Mouse (Mus musculus): Measurements from ENCODE around the gene Bpifb9a.
A peak's percentile ranks its signal among the peaks of the same experiment; 100 is the strongest.
"Not testable (repeated sequence)": the region's sequence is repeated elsewhere in the genome, so short reads cannot be mapped to it uniquely, and the experiment has no call there.

The Bpifb9a gene

DNA sequence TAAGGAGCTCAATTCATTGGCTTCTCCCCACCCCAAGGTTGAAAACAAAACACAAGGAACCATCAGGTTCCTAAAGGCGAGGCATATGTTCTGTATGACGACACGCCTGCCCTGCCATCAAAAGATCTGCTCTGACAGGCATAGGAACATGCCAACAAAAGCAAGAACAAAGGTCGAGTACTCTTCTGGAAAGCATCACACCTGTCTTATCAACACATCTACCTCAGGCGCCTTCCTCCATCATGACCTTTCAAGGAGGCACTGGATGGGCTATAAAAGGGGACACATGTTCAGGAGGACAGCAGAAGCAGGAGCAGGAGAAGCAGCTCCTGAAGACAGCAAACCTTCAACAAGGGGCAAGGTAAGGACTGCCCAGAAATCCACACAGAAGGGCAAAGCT is at the start of gene Bpifb9a:
TSS of gene Bpifb9a (plus strand) at position 301 of the 400 bp plus-strand sequence.
- not testable (repeated sequence) for DNase-seq (ENCODE audit: low read depth in 2 of 2, low spot score in 2 of 2)

DNA sequence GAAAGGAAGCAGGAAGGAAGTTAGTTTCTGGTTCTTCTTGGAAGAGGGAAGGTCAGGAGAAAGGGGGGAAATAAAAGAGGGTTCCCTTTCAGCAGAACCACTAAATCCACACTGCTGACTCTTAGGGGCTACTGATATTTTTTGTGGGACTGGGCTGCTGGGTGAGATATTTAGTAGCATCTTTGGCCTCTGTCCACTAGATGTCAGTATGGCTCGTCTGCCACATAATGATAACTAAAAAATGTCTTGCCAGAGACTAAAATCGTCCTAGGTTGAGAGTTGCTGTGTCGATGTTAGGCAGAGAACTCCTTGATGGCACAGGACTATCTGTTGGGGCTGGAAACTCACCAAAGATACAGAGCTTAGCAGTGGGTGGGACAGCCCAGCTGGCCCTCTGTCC is 48.5 kb upstream of the Bpifb9a start:
- DNase-seq (ENCODE audit: low read depth in 2 of 2, low spot score in 2 of 2) = no peak

DNA sequence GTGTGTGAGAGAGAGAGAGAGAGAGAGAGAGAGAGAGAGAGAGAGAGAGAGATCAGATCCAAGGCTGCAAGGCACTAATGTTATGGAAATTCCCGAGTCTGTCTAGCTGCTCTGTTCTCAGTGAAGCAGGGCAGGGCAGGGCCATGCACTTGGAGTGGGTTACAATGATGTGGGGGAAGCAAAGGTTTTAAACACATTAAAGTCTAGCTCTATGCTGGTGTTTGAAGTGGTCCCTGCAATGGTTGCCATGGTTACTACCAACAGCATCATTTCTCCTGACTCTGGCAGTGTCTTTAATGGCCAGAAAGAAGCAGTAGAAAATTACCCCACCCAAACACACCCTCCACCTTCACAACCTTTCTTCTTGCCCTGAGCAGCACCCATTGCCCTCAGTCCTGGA is 46.5 kb upstream of the Bpifb9a start:
- no peak for DNase-seq (ENCODE audit: low read depth in 2 of 2, low spot score in 2 of 2)

DNA sequence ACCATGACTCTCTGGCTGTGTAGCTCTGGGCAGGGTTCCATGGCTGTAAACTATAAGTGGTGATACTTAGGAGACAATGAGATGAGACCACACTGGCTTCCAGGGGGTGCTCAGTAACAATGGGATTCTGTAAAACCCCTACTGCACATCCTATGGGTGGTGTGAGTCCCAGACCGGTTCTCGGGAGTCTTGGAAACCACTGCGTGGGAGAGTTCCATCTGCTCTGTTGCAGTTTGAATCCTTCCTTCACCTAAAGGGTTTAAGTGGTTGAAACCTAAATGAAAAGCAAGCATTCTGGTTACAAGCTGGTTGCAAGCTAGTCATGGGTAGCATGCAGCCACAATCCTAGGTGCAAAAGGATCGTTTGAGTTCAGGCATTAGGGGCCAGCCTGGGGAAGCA is 45.8 kb upstream of the Bpifb9a start:
- no peak for DNase-seq (ENCODE audit: low read depth in 2 of 2, low spot score in 2 of 2)

DNA sequence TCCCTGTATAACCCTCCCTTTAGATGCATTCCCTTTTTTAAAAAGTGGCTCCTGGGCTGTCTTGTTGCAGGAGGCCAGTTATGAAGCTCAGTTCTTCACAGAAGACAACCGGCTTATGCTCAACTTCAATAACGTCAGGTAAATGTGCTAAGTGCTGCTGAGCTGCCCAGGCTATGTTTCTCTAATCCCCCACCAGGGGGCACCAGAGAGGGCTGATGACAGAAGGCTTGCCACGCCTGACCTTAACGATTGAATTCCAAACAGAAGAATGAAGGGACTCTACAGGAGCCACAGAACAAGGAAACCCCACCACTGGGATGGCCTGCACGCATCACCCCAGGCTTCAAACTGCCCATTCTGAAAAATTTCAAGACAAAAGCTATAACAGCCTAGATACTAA is 42.5 kb upstream of the Bpifb9a start:
- DNase-seq (ENCODE audit: low read depth in 2 of 2, low spot score in 2 of 2) = peak; percentile 24 to 37

DNA sequence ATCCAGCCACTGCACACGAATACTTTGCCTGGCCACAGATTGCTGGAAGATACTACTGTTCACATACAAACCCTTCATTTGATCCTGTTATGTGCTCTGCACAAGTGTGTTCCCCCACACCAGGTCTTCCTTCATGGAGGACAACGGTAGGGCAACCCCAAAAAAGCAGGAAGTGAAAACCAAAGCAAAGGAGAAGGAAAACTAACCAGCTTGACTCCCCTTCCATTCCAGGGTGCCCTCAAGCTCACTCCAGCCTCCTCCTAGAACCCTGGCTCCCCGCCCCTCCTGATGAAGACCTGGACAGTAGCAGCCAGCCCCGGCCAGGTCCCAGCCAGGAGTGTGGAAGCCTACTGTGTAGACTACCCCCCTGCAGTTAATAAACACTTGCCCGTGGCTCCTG is 37.7 kb upstream of the Bpifb9a start:
- DNase-seq (ENCODE audit: low read depth in 2 of 2, low spot score in 2 of 2) = no peak

DNA sequence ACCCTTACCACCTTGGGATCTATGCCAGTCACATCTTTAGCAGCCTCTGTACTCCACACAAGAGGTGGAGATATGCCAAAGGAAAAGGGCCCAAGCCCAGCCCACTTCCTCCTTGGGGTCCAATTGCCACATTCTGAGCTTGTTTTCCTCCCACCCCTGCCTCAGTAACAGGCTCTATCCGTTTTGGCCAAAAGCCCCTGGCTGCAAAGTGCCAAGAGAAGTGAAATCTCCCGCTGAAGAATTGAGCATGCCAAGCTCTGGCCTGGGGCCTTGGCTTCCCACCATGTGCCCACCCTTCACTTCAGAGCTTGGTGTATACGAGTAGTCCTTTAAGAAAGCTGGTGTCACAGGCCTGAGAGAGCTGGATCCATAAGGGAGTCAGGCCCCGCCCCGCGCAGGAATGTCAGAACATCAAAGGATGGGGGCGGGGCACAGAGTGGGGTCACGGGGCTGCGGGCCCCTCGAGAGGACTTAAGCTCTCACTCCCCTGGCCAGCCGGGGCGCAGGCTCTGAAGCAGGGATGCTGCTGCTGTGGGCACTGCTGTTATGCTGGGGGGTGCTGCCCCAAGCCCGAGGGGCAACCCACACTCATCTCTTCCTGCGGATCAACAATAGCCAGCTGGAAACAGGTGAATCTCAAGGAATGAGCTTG is 34.3 kb upstream of the Bpifb9a start, which contains the start of gene Bpifb5:
TSS of gene Bpifb5 (plus strand) at position 478 of the 652 bp plus-strand sequence.
- DNase-seq (ENCODE audit: low read depth in 2 of 2, low spot score in 2 of 2) = no peak

DNA sequence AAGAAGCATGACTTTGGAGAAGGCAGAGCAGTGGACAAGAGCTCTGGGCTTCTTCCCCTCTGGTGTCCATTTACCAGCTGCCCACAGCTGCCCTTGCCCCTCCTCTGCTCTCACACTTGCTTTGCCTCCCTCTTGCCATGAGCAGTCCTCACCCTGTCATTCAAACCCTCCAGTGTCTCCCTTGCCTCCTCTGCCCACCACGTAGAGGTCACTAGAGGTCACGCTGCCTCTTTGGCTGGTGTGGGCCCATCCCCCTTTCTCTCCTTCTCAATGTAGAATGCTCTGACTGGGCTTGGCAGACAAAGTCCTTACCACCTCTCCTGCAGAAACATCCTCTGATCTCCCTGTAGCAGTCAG is 33.8 kb upstream of the Bpifb9a start:
- DNase-seq (ENCODE audit: low read depth in 2 of 2, low spot score in 2 of 2) = no peak

DNA sequence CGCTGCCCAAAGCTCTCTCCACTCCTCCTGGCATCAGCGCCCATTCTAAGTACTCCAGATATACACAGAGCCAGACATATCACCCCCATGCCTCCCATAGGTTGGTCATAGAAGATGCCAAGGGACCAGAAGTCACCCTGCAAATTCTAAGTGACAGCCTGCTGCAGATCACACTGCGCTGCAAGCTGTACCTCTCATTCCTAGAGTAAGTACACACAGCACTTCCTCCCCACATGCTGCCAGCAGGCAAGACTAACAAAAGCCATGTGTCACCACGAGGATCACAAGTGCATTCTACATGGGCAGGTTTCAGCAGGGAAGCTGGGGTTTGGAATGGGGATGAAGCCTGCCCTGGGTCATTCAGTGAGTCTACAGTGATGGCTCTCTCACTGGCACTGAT is 30.7 kb upstream of the Bpifb9a start:
- DNase-seq (ENCODE audit: low read depth in 2 of 2, low spot score in 2 of 2) = no peak

DNA sequence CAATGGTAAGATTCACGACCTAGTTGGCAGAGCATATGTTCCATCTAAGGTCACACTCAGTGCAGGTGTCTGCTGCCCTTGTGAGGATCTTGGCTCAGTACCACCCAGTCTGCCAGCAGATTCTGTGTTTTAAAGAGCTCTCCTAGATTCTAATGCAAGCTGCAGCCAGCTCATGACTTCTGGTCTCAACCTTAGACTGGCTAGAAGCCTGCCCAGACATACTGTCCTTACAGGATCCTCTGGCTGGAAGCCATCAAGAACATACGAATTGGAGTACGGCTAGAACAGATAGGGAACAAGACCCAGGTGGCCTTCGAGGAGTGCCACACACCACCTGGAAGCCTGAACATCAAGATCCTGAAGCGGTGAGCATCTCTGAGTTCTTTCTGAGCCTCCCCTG is 29.8 kb upstream of the Bpifb9a start:
- no peak for DNase-seq (ENCODE audit: low read depth in 2 of 2, low spot score in 2 of 2)

DNA sequence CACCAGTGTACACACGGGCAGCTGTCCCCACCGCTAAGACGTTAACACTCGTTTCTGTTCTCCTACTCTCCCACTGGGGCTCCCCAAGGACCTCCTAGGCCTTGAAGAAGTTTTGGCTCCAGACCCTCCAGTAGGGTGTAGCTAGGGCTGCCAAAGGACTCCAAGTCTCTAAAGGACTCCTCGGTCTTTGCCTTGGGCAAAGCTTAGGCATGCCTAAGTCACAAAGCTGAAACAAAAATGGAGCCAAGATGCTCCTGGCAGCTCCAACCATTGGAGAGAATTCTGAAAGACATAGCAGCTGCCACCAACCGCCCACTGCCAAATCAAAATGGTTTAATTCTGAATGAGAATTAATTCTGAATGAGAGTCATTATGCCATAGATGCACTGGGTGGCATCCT is 24.2 kb upstream of the Bpifb9a start:
- no peak for DNase-seq (ENCODE audit: low read depth in 2 of 2, low spot score in 2 of 2)

DNA sequence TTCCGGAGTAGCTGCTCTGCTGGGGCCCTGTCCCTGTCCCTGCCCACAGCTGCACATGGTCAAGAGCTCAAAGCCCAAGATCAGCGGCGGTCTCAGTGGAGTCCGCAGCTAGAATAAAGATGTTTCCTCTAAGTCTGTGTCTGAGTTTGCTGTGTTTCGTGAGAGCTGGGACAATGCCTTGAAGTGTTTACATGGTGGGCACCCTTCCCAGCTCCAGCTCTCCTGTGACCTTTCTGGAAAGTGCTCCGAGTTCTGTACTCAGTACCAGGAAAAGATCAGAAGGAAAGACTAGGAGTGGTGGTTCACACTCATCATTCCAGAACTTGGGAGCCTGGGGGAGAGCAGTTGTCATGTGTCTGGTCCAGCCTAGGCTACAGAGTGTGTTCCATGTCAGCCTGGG is 16.9 kb upstream of the Bpifb9a start:
- no peak for DNase-seq (ENCODE audit: low read depth in 2 of 2, low spot score in 2 of 2)

DNA sequence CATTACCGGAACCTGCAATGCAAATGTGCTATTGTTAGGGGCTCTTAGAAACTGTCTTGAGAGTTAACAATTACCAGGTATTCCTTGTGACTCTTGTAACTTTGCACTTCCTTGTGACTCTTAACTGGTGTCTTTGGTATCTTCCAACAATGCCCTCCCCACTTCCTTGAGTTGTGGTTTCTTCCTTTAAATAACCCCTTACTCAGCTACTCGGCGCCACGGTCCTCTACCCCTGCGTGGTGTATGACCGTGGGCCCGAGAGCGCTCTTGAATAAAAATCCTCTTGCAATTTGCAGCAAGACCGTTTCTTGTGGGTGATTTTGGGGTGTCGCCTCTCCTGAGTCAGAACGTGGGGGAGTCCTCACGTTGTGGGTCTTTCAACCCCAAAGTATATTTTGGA is 14.9 kb upstream of the Bpifb9a start:
- DNase-seq (ENCODE audit: low read depth in 2 of 2, low spot score in 2 of 2) = not testable (repeated sequence)

DNA sequence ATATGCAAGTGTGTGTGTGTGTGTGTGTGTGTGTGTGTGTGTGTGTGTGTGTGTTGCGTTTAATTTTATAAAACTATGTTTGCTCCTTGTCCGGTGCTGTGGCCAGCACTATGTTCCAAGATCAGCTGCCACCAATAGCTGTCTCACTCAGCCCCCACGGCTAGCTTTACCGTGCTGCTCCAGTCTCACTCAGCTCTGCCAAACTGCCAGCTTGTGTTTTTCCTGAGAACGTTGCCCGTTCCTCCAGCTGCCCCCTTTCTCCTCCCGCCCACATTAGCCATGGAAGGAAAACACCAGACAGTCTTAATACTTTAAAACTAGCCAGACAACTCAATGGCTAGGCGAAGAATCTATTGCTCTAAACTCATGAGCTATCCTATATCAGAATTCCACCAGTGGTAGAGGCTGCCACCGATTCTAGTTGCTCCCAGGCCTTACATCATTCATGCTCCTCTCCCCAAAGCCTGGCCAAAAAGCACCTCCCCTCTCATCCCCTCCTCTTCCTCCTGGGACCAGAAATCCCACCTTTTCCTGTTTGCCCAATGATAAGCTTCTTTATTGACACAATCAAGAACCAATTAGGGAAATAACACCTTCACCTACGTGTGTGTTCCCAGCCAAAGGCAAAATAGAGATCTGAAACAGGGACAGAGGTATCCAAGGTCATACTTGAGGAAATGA is 14.2 kb upstream of the Bpifb9a start:
- no peak for DNase-seq (ENCODE audit: low read depth in 2 of 2, low spot score in 2 of 2)

DNA sequence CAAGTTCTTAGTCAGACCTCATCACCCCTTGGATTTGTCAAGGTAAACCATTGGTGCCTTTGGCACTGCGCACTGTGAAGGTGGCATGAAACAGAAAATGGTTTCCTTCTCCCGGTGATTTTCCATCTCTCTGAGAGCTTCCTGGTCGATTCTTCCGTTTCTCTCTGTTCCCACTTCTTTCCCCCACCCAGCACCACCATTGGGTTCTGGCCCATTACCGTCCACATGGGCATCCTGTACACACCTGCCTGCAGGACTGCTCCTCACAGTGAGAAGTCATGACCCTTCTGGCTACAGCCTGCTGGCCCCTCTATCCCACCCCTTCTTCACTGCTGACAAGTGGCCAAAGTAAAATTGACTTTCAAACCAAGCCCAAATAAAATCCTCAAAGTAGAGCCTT is 12.3 kb upstream of the Bpifb9a start:
- no peak for DNase-seq (ENCODE audit: low read depth in 2 of 2, low spot score in 2 of 2)

DNA sequence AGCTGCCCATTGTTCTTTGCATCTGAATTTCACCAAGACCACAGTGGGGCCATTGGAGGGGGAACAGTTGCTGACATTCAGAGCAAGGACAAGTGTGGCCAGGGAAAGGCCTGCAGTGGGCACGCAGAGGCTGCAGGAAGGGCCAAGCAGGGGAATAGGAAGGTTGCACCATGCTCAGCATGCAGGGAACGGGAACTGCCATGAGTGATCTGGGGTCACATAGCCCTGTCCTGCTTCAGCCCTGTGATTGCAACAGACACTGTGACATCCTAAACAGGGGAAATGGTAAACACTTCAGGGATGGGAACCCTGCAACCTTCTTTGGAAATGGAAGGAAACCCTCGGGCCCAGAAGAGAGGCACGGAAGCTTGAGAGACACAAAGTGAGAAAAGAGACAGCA is 2.4 kb upstream of the Bpifb9a start:
- not testable (repeated sequence) for DNase-seq (ENCODE audit: low read depth in 2 of 2, low spot score in 2 of 2)

DNA sequence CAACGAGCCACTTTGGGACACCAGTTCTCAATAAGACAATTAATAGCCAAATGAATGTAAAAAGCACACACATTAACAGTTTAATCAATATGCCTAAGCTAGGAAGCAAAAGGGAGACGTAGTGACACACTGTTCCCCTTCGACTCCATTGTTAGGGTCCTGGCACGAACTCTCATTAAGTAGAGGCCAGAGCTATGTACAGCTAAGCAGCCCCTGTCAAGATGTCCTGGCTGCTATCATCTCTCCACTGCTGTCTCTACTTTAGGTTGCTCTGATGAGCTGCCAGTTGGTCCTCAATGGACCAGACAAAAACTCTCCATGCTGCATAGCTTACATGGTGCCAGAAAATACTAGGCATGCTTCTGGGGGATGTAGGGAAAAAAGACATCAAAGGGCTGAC is 1.9 kb upstream of the Bpifb9a start:
- DNase-seq (ENCODE audit: low read depth in 2 of 2, low spot score in 2 of 2) = no peak

DNA sequence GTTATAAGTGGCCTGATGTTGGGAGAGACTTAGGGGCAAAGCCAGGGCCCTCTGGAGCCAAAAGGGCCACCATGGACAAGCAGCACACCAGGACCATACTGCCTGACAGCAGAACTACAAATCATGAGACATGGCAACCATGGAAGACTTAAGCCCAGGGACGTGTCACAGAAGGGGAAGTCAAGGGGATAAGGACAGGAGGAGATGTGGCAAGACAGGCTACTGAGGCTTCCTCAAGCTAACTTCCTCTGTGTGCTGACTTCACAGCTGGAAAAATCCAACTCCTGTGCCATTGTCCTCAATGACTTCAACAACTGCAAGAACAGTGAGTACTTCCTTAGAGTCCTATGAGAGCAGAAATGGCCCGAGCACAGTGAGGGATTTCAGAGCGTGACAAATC is 6.7 kb downstream of the Bpifb9a start:
- not testable (repeated sequence) for DNase-seq (ENCODE audit: low read depth in 2 of 2, low spot score in 2 of 2)

DNA sequence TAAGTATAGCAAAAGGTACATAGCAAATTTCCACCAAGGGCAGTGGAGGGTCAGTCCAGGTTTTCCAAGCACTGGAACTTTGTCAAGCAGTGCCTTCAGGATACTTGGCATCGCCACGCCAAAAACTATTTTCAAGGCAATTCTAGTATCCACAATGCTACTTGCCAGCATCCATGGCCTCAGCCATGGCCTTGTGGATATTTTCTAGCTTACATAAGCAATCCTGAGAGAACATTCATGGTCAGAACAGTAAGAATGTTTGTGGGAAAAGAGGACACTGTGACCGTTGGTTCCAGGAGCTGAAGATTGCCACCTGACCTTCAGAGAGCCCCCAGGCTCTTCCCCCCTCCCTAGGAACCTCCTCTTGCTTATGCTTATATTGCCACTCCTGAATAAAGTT is 34.2 kb downstream of the Bpifb9a start:
- not testable (repeated sequence) for DNase-seq (ENCODE audit: low read depth in 2 of 2, low spot score in 2 of 2)

DNA sequence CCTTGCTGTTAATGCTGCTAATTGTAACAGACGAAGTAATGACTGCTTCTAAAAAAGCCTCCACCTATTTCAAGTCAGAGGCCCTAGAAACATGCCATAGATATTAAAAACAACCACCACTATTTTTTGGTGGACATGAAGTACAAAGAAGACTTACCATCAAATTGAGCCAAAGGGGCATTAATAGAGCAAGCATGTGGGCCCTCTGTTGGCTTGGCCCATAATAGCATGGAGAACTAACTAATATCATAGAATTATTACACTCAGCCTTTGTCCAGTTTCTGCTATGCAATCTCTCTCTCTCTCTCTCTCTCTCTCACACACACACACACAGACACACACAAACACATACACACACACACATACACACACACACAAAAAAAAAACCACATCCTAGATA is 35.2 kb downstream of the Bpifb9a start:
- no peak for DNase-seq (ENCODE audit: low read depth in 2 of 2, low spot score in 2 of 2)

DNA sequence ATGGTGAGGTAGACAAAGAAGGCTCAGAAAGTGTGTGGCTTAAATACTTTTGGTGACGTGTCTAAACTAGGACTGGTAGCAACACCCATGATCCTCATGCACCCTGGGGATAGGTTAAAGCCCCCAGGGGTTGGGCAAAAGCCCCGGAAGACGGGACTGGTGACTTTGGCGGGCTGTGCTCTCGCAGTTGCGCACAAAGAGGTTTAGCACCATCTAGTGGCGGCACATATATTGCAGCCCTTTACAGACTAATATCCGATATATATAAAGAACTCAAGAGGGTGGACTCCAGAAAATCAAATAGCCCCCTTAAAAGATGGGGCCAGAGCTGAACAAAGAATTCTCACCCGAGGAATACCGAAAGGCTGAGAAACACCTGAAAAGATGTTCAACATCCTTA is 37.1 kb downstream of the Bpifb9a start:
- DNase-seq (ENCODE audit: low read depth in 2 of 2, low spot score in 2 of 2) = peak; percentile 41 to 49

DNA sequence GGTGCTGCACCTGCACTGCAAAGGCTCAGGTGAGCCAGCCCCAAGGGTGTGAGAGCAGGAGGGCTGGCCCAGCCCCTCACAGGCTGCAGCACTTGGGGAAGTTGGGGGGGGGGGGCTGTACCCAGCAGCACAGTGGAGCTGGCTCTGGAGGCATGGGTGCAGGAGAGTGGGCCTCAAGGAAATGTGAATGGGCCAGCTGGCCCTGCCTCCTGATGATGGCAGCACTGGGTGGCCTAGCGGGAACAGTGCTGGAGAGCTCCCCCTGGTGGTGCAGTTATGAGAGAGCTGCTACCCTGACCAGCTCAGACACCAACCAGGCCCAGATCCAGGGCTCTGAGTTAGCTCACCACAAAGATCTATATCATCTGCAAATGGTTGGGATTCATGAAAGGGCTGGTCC is 42.8 kb downstream of the Bpifb9a start:
- DNase-seq (ENCODE audit: low read depth in 2 of 2, low spot score in 2 of 2) = peak; percentile 42 to 57

DNA sequence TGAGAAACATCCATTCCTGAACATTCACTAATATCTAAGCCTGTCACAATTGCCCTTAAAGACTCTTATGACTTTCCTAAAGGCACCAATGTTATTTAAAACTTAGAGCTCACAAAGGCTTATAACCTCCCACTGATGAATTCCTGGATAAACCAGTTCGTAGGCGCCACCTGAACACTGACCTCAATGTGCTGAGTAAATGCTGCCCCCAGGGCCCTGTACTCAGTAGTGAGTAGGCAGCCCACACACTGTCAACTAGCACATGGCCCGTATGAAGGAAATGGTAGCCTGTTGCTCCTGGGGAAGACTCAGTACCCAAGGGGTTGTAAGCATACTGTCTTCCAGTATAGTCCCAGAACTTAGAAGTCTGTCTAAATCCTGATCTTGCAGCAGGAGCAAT is 44.1 kb downstream of the Bpifb9a start:
- no peak for DNase-seq (ENCODE audit: low read depth in 2 of 2, low spot score in 2 of 2)

Measured in CD8-positive naive resting alpha-beta T cell, adult 2 months (primary cell).